Mouse (Mus musculus) brain, embryonic 14.5 days (tissue): ENCODE measurements around the gene Kcnq5.

Experiments used
- CTCF ChIP-seq: fragments of 200-500 bp; IDR thresholded peaks from 2 replicates; pipeline ENCODE4 v1.5.1; 2012; ENCODE audit warnings: inconsistent platforms, mild to moderate bottlenecking, moderate library complexity, borderline replicate concordance; ENCODE audit not compliant: insufficient read depth, insufficient read length; ENCODE audit errors: extremely low read depth
- POLR2A ChIP-seq: fragments of 200-500 bp; IDR thresholded peaks from 2 replicates; pipeline ENCODE4 v1.6.1; 2012; ENCODE audit warnings: mild to moderate bottlenecking, inconsistent platforms, borderline replicate concordance; ENCODE audit not compliant: poor library complexity, insufficient read depth, insufficient read length, severe bottlenecking; ENCODE audit errors: extremely low read depth

GRCm38 (mm10) chr1:21958013-21958412 lies 3.7 kb downstream of the Kcnq5 start:
- TF ChIP-seq CTCF (no peak), POLR2A (no peak)
